Mouse (Mus musculus) hindbrain, embryonic 10.5 days (tissue): ENCODE measurements around the gene Defb36. TPM values are rescaled to one million over a fixed set of nuclear protein-coding genes. Genes with fewer than 3 reads are reported as not detected.

Experiments used
- DNase-seq: peaks from one replicate; pipeline ENCODE4 v3.0.0-alpha.2; 2017; ENCODE audit warnings: low spot score
- H3K27ac ChIP-seq: fragments of 300-500 bp; sonication (generic); 2 replicates; pipeline ENCODE4 v1.5.1; 2016; ENCODE audit warnings: mild to moderate bottlenecking, moderate library complexity
- H3K27me3 ChIP-seq: fragments of 300-500 bp; sonication (generic); 2 replicates; pipeline ENCODE4 v1.6.1; 2016; ENCODE audit warnings: mild to moderate bottlenecking; ENCODE audit not compliant: poor library complexity, insufficient read depth, severe bottlenecking
- H3K36me3 ChIP-seq: fragments of 300-500 bp; sonication (generic); 2 replicates; pipeline ENCODE4 v1.6.1; 2016; ENCODE audit warnings: mild to moderate bottlenecking, moderate library complexity
- H3K4me1 ChIP-seq: fragments of 300-500 bp; sonication (generic); replicated peaks from 2 replicates; pipeline ENCODE4 v1.6.1; 2016; ENCODE audit warnings: mild to moderate bottlenecking
- H3K4me3 ChIP-seq: fragments of 300-500 bp; sonication (generic); 2 replicates; pipeline ENCODE4 v1.5.1; 2016; ENCODE audit warnings: mild to moderate bottlenecking, moderate library complexity
- H3K9me3 ChIP-seq: fragments of 300-500 bp; sonication (generic); 2 replicates; pipeline ENCODE4 v1.6.1; 2016; ENCODE audit warnings: mild to moderate bottlenecking, moderate library complexity
- WGBS: fragments of 180-500 bp; shearing (Covaris S2); methylation state at CpG from one replicate; pipeline ENCODE4 v1.1.7; 2016; 5-methylcytosine and 5-hydroxymethylcytosine counted together
- polyA plus RNA-seq: library from polyadenylated mRNA; unstranded; fragments of >200 nt; fragmentation: Nextera tagmentation; extraction: Ambion mirVana; gene quantifications from 2 replicates; pipeline ENCODE4 v1.2.1, GENCODE M21; 2016

Gene Defb36
- polyA plus RNA-seq, 1 experiment from 2014 or later, result not detected

GRCm38 (mm10) chr2:152600076-152600475, 4.1 kb upstream of the Defb36 start:
- no peaks in the 10 kb centered on the region for H3K9me3 ChIP-seq
- no peaks in the 10 kb centered on the region for H3K27me3 ChIP-seq
- WGBS, result 90% methylated on average over 6 of the region's 6 CpGs
- no peak overlapping the region for H3K4me3 ChIP-seq
- DNase-seq, result no peak
- H3K4me1 ChIP-seq, result no peaks in the 10 kb centered on the region
- no peak overlapping the region for H3K27ac ChIP-seq
- H3K36me3 ChIP-seq, result no peaks in the 10 kb centered on the region

- Histone ChIP-seq H3K27me3 (no peaks in the 10 kb centered on the region), H3K36me3 (no peaks in the 10 kb centered on the region), H3K9me3 (no peaks in the 10 kb centered on the region), H3K27ac (no peak overlapping the region), H3K4me1 (no peaks in the 10 kb centered on the region), H3K4me3 (no peak overlapping the region)
- DNase-seq, result no peak
- 75% methylated on average over 4 of the region's 4 CpGs for WGBS
Measured at GRCm38 (mm10) chr2:152601275-152601960, 2.7 kb upstream of the Defb36 start.

GRCm38 (mm10) chr2:152607746-152608145, 3.6 kb downstream of the Defb36 start:
- Histone ChIP-seq H3K27me3 (no peaks in the 10 kb centered on the region), H3K4me1 (peaks cover 10% of the 10 kb centered on the region), H3K27ac (no peak overlapping the region), H3K9me3 (0 out of 2 replicates have a peak, but pooled peaks cover 3% of the 10 kb centered on the region), H3K4me3 (no peak overlapping the region), H3K36me3 (no peaks in the 10 kb centered on the region)
- 77% methylated on average over 6 of the region's 6 CpGs for WGBS
- DNase-seq, result no peak

- DNase-seq, result no peak
- Histone ChIP-seq H3K4me3 (no peak overlapping the region), H3K4me1 (peaks cover 10% of the 10 kb centered on the region), H3K36me3 (no peaks in the 10 kb centered on the region), H3K27ac (no peak overlapping the region), H3K27me3 (no peaks in the 10 kb centered on the region), H3K9me3 (0 out of 2 replicates have a peak, but pooled peaks cover 3% of the 10 kb centered on the region)
- WGBS, result 100% methylated on average over 1 of the region's 1 CpGs
Measured at GRCm38 (mm10) chr2:152608719-152609118, 4.6 kb downstream of the Defb36 start.

GRCm38 (mm10) chr2:152612193-152612592, 8.1 kb downstream of the Defb36 start:
- 34% methylated on average over 7 of the region's 8 CpGs for WGBS
- 0 out of 2 replicates have a peak, but pooled peaks cover 3% of the 10 kb centered on the region for H3K9me3 ChIP-seq
- peaks cover 10% of the 10 kb centered on the region for H3K4me1 ChIP-seq
- no peak overlapping the region for H3K4me3 ChIP-seq
- H3K27ac ChIP-seq, result no peak overlapping the region
- DNase-seq, result peak; percentile 24
- no peaks in the 10 kb centered on the region for H3K36me3 ChIP-seq
- H3K27me3 ChIP-seq, result no peaks in the 10 kb centered on the region

- no peaks in the 10 kb centered on the region for H3K36me3 ChIP-seq
- peaks cover 12% of the 10 kb centered on the region for H3K4me1 ChIP-seq
- no peak overlapping the region for H3K27ac ChIP-seq
- H3K4me3 ChIP-seq, result no peak overlapping the region
- H3K9me3 ChIP-seq, result no peaks in the 10 kb centered on the region
- peak; percentile 52 for DNase-seq
- 11% methylated on average over 7 of the region's 7 CpGs for WGBS
- H3K27me3 ChIP-seq, result no peaks in the 10 kb centered on the region
Measured at GRCm38 (mm10) chr2:152615563-152615962, 11.4 kb downstream of the Defb36 start.

GRCm38 (mm10) chr2:152616470-152616869, 12.3 kb downstream of the Defb36 start:
- no peak overlapping the region for H3K4me3 ChIP-seq
- H3K27me3 ChIP-seq, result no peaks in the 10 kb centered on the region
- H3K27ac ChIP-seq, result no peak overlapping the region
- DNase-seq, result no peak
- H3K9me3 ChIP-seq, result no peaks in the 10 kb centered on the region
- no peaks in the 10 kb centered on the region for H3K36me3 ChIP-seq
- 87% methylated on average over 6 of the region's 6 CpGs for WGBS
- H3K4me1 ChIP-seq, result peaks cover 12% of the 10 kb centered on the region

- Histone ChIP-seq H3K9me3 (no peaks in the 10 kb centered on the region), H3K27ac (no peak overlapping the region), H3K4me1 (peaks cover 5% of the 10 kb centered on the region; the same call in 1 of the 2 replicates), H3K36me3 (no peaks in the 10 kb centered on the region), H3K27me3 (no peaks in the 10 kb centered on the region), H3K4me3 (no peak overlapping the region)
- no peak for DNase-seq
- WGBS, result 59% methylated on average over 5 of the region's 5 CpGs
Measured at GRCm38 (mm10) chr2:152617374-152617773, 13.2 kb downstream of the Defb36 start.

- Histone ChIP-seq H3K27ac (no peak overlapping the region), H3K4me1 (peaks cover 9% of the 10 kb centered on the region), H3K27me3 (peaks cover 22% of the 10 kb centered on the region), H3K4me3 (no peak overlapping the region), H3K9me3 (no peaks in the 10 kb centered on the region), H3K36me3 (no peaks in the 10 kb centered on the region)
- 80% methylated on average over 9 of the region's 9 CpGs for WGBS
- DNase-seq, result no peak
Measured at GRCm38 (mm10) chr2:152620367-152621134, 16.4 kb downstream of the Defb36 start.

GRCm38 (mm10) chr2:152622151-152622550, 18.0 kb downstream of the Defb36 start:
- Histone ChIP-seq H3K4me3 (no peak overlapping the region), H3K4me1 (peaks cover 22% of the 10 kb centered on the region), H3K27me3 (peaks cover 38% of the 10 kb centered on the region), H3K36me3 (no peaks in the 10 kb centered on the region), H3K27ac (no peak overlapping the region), H3K9me3 (no peaks in the 10 kb centered on the region)
- DNase-seq, result no peak
- WGBS, result 91% methylated on average over 13 of the region's 13 CpGs

GRCm38 (mm10) chr2:152622953-152623352, 18.8 kb downstream of the Defb36 start, which contains the start of gene Defb25:
TSS of gene Defb25 (minus strand) at chr2:152623053.
- DNase-seq, result no peak
- Histone ChIP-seq H3K27ac (no peak within 1 kb of the TSS), H3K36me3 (no peaks in the 10 kb centered on the region), H3K27me3 (peaks cover 46% of the 10 kb centered on the region), H3K9me3 (no peaks in the 10 kb centered on the region), H3K4me3 (no peak within 1 kb of the TSS), H3K4me1 (peaks cover 30% of the 10 kb centered on the region)
- 85% methylated on average over 7 of the region's 7 CpGs for WGBS

- H3K4me1 ChIP-seq, result peaks cover 33% of the 10 kb centered on the region
- H3K36me3 ChIP-seq, result no peaks in the 10 kb centered on the region
- DNase-seq, result no peak
- peaks cover 62% of the 10 kb centered on the region for H3K27me3 ChIP-seq
- H3K9me3 ChIP-seq, result no peaks in the 10 kb centered on the region
- no peak overlapping the region for H3K4me3 ChIP-seq
- H3K27ac ChIP-seq, result no peak overlapping the region
- 94% methylated on average over 2 of the region's 2 CpGs for WGBS
Measured at GRCm38 (mm10) chr2:152624566-152624965, 20.4 kb downstream of the Defb36 start.

- Histone ChIP-seq H3K27me3 (peaks cover 69% of the 10 kb centered on the region), H3K4me1 (peaks cover 30% of the 10 kb centered on the region), H3K36me3 (no peaks in the 10 kb centered on the region), H3K27ac (no peak overlapping the region), H3K4me3 (no peak overlapping the region), H3K9me3 (no peaks in the 10 kb centered on the region)
- DNase-seq, result peak; percentile 13
- 12% methylated on average over 1 of the region's 1 CpGs for WGBS
Measured at GRCm38 (mm10) chr2:152625256-152625655, 21.1 kb downstream of the Defb36 start.
